Mouse (Mus musculus) layer of hippocampus, adult 6 months (tissue): ENCODE data around the gene Nap1l3. TPM values are rescaled to one million over a fixed set of nuclear protein-coding genes. Genes with fewer than 3 reads are reported as not detected.

Experiments
- long read RNA-seq, 2 experiments: library from polyadenylated mRNA; unstranded; transcript quantifications; one replicate each; pipeline ENCODE4 v2.0.0; 2019 to 2020
- polyA plus RNA-seq: library from polyadenylated mRNA; unstranded; fragments of <200 nt; fragmentation: Nextera tagmentation; gene quantifications from 2 replicates; pipeline ENCODE4 v1.2.3, GENCODE M21; 2021

Nap1l3 gene
- 16.6 and 19.5 TPM in 2 replicates for polyA plus RNA-seq
- long read RNA-seq, experiment 1, transcript Nap1l3-201 (1 exons, 2,837 nt): major isoform, 53 of 53 reads
- long read RNA-seq, experiment 1, partial matches to known transcripts: 0 of 53 reads
- long read RNA-seq, experiment 1, other reads (novel, unspliced or antisense): 0 of 53 reads
- long read RNA-seq, experiment 2, transcript Nap1l3-201 (1 exons, 2,837 nt): major isoform, 246 of 247 reads
- long read RNA-seq, experiment 2, partial matches to known transcripts: 0 of 247 reads
- long read RNA-seq, experiment 2, other reads (novel, unspliced or antisense): 1 of 247 reads

DNA sequence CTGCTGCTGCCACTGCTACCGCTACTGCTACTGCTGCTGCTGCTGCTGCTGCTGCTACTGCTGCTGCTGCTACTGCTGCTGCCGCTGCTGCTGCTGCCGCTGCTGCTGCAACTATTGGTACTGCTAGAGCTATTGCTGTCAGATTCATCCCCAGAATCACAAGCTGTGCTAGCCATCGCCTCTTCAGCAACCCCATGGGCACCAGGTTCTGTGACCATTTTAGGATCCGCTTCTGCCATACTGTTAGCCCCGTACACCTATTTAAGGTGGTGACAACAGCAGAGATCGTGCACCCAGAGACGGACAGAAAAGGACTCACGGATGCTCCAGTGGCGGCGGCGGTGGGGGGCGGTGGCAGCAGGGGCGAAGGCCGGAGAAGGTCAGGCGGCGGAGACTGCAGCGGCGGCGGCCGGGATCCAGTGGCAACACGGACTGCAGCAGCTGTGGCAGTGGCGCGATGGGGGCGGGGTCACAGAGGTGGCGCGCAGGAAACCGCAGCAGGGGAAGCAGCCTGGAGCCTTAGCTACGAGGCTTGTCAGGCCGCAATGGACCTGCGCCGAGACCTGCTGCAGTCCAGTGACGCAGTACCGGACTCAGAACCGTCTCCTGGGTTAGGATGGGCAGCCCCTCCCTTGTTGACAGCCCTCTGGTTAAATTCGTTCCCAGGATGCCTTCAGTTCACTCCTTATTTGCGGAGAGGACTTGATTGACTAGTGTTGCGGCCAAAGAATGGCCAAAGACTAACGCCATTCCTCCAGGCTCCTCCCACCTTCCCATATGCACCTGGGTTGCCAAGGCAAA, at the start of gene Nap1l3:
Gene Nap1l3, minus strand, starts transcription at position 621 of the 801 bp plus-strand sequence.

